Mouse (Mus musculus) heart, embryonic 16.5 days (tissue): ENCODE results near the gene N4bp1. TPM values are rescaled to one million over a fixed set of nuclear protein-coding genes. Genes with fewer than 3 reads are reported as not detected.

Source experiments
- ATAC-seq: fragments of 200-750 bp; cut with Nextera tagmentation; replicated peaks from 2 replicates; pipeline ENCODE4 v1.8.0; 2017; ENCODE audit warnings: moderate number of reproducible peaks; ENCODE audit not compliant: insufficient read depth, low FRiP score; ENCODE audit errors: extremely low read depth
- H3K27ac ChIP-seq: fragments of 300-500 bp; sonication (generic); 2 replicates; pipeline ENCODE4 v1.5.1; 2014; ENCODE audit warnings: mild to moderate bottlenecking, low read length, control low read depth, moderate library complexity
- H3K27me3 ChIP-seq: fragments of 300-500 bp; sonication (generic); 2 replicates; pipeline ENCODE4 v1.6.1; 2014; ENCODE audit warnings: low read length, mixed read lengths; ENCODE audit not compliant: control insufficient read depth, insufficient read depth
- H3K36me3 ChIP-seq: fragments of 300-500 bp; sonication (generic); 2 replicates; pipeline ENCODE4 v1.6.1; 2014; ENCODE audit not compliant: control insufficient read depth, insufficient read depth
- H3K4me1 ChIP-seq: fragments of 300-500 bp; sonication (generic); 2 replicates; pipeline ENCODE4 v1.6.1; 2014; ENCODE audit warnings: low read length, mixed read lengths; ENCODE audit not compliant: control insufficient read depth, insufficient read depth
- H3K4me2 ChIP-seq: fragments of 300-500 bp; sonication (generic); 2 replicates; pipeline ENCODE4 v1.6.1; 2014; ENCODE audit warnings: low read depth, mild to moderate bottlenecking, control low read depth, low read length
- H3K4me3 ChIP-seq: fragments of 300-500 bp; sonication (generic); 2 replicates; pipeline ENCODE4 v1.5.1; 2014; ENCODE audit warnings: mild to moderate bottlenecking, control low read depth, low read length
- H3K9ac ChIP-seq: fragments of 300-500 bp; sonication (generic); 2 replicates; pipeline ENCODE4 v1.6.1; 2014; ENCODE audit warnings: low read length, control low read depth
- H3K9me3 ChIP-seq: fragments of 300-500 bp; sonication (generic); replicated peaks from 2 replicates; pipeline ENCODE4 v1.6.1; 2016; ENCODE audit warnings: low read length; ENCODE audit not compliant: control insufficient read depth
- WGBS: fragments of 180-500 bp; shearing (Covaris S2); extraction: QIAGEN DNeasy Blood & Tissue Kit; methylation state at CpG from one replicate; pipeline ENCODE4 v1.1.7; 2014; 5-methylcytosine and 5-hydroxymethylcytosine counted together
- polyA plus RNA-seq: library from polyadenylated mRNA; unstranded; fragments of >200 nt; fragmentation: Nextera tagmentation; extraction: Ambion mirVana; gene quantifications from 2 replicates; pipeline ENCODE4 v1.2.1, GENCODE M21; 2015

Gene N4bp1
- 5.8 and 6.5 TPM in 2 replicates for polyA plus RNA-seq

GRCm38 (mm10) chr8:86884489-86885463 is at the start of gene N4bp1:
N4bp1 (minus strand) TSS chr8:86885258.
- ATAC-seq = peak; percentile 91
- under 1% methylated on average over 105 of the region's 119 CpGs for WGBS
- H3K4me3 ChIP-seq = peak within 1 kb of the TSS; percentile 93

GRCm38 (mm10) chr8:86934841-86935240 is 49.8 kb upstream of the N4bp1 start:
- 60% methylated on average over 5 of the region's 5 CpGs for WGBS
- Histone ChIP-seq H3K4me2 (no peak overlapping the region), H3K27me3 (no peaks in the 10 kb centered on the region), H3K9me3 (no peaks in the 10 kb centered on the region), H3K27ac (no peak overlapping the region), H3K4me3 (no peak overlapping the region), H3K4me1 (no peaks in the 10 kb centered on the region), H3K9ac (no peak overlapping the region), H3K36me3 (no peaks in the 10 kb centered on the region)
- no peak for ATAC-seq

More at GRCm38 (mm10) chr8:86884489-86885463, at the start of gene N4bp1:
- Histone ChIP-seq H3K27me3 (no peaks in the 10 kb centered on the region), H3K36me3 (peaks cover 2% of the 10 kb centered on the region; the same call in 1 of the 2 replicates), H3K9me3 (no peaks in the 10 kb centered on the region), H3K4me1 (peaks cover 29% of the 10 kb centered on the region), H3K9ac (peak within 1 kb of the TSS; percentile 92), H3K4me2 (peak within 1 kb of the TSS; percentile 74), H3K27ac (peak within 1 kb of the TSS; percentile 93)

- no peak for ATAC-seq
- Histone ChIP-seq H3K27me3 (no peaks in the 10 kb centered on the region), H3K4me2 (no peak overlapping the region), H3K27ac (no peak overlapping the region), H3K4me1 (no peaks in the 10 kb centered on the region), H3K9me3 (no peaks in the 10 kb centered on the region), H3K4me3 (no peak overlapping the region), H3K9ac (no peak overlapping the region), H3K36me3 (no peaks in the 10 kb centered on the region)
- WGBS = 70% methylated on average over 13 of the region's 13 CpGs
These were observed 49.3 kb upstream of the N4bp1 start for GRCm38 (mm10) chr8:86934393-86934792.

- WGBS = 19% methylated on average over 9 of the region's 9 CpGs
- no peaks in the 10 kb centered on the region for H3K4me1 ChIP-seq
These were observed 48.8 kb upstream of the N4bp1 start for GRCm38 (mm10) chr8:86933898-86934297.

GRCm38 (mm10) chr8:86926237-86926636 is 41.2 kb upstream of the N4bp1 start:
- ATAC-seq = no peak
- 66% methylated on average over 8 of the region's 8 CpGs for WGBS

More at GRCm38 (mm10) chr8:86933898-86934297, 48.8 kb upstream of the N4bp1 start:
- Histone ChIP-seq H3K4me2 (no peak overlapping the region), H3K9me3 (no peaks in the 10 kb centered on the region), H3K4me3 (no peak overlapping the region), H3K9ac (no peak overlapping the region), H3K27me3 (no peaks in the 10 kb centered on the region), H3K27ac (no peak overlapping the region), H3K36me3 (no peaks in the 10 kb centered on the region)
- ATAC-seq = no peak

GRCm38 (mm10) chr8:86923219-86923835 is 38.3 kb upstream of the N4bp1 start:
- H3K4me2 ChIP-seq = no peak overlapping the region
- H3K27me3 ChIP-seq = no peaks in the 10 kb centered on the region
- WGBS = 43% methylated on average over 5 of the region's 5 CpGs
- H3K4me1 ChIP-seq = peaks cover 3% of the 10 kb centered on the region; the same call in 1 of the 2 replicates
- no peak for ATAC-seq
- H3K9me3 ChIP-seq = no peaks in the 10 kb centered on the region
- no peaks in the 10 kb centered on the region for H3K36me3 ChIP-seq
- no peak overlapping the region for H3K27ac ChIP-seq
- no peak overlapping the region for H3K9ac ChIP-seq
- no peak overlapping the region for H3K4me3 ChIP-seq

More at GRCm38 (mm10) chr8:86926237-86926636, 41.2 kb upstream of the N4bp1 start:
- Histone ChIP-seq H3K4me3 (no peak overlapping the region), H3K36me3 (no peaks in the 10 kb centered on the region), H3K9me3 (no peaks in the 10 kb centered on the region), H3K27ac (no peak overlapping the region), H3K9ac (no peak overlapping the region), H3K27me3 (no peaks in the 10 kb centered on the region), H3K4me1 (no peaks in the 10 kb centered on the region), H3K4me2 (no peak overlapping the region)

- Histone ChIP-seq H3K27ac (no peak overlapping the region), H3K4me3 (no peak overlapping the region), H3K9me3 (no peaks in the 10 kb centered on the region), H3K27me3 (no peaks in the 10 kb centered on the region), H3K4me1 (peaks cover 3% of the 10 kb centered on the region; the same call in 1 of the 2 replicates), H3K36me3 (no peaks in the 10 kb centered on the region), H3K9ac (no peak overlapping the region), H3K4me2 (no peak overlapping the region)
- ATAC-seq = no peak
- 83% methylated on average over 1 of the region's 1 CpGs for WGBS
These were observed 37.6 kb upstream of the N4bp1 start for GRCm38 (mm10) chr8:86922673-86923072.

- 69% methylated on average over 5 of the region's 5 CpGs for WGBS
- no peak for ATAC-seq
- peaks cover 3% of the 10 kb centered on the region; the same call in 1 of the 2 replicates for H3K4me1 ChIP-seq
- H3K9ac ChIP-seq = no peak overlapping the region
- H3K4me3 ChIP-seq = no peak overlapping the region
- H3K27me3 ChIP-seq = no peaks in the 10 kb centered on the region
- H3K9me3 ChIP-seq = no peaks in the 10 kb centered on the region
- H3K4me2 ChIP-seq = no peak overlapping the region
- no peak overlapping the region for H3K27ac ChIP-seq
- H3K36me3 ChIP-seq = no peaks in the 10 kb centered on the region
These were observed 37.1 kb upstream of the N4bp1 start for GRCm38 (mm10) chr8:86922141-86922540.

- no peaks in the 10 kb centered on the region for H3K9me3 ChIP-seq
- H3K4me2 ChIP-seq = no peak overlapping the region
- H3K9ac ChIP-seq = no peak overlapping the region
- H3K27me3 ChIP-seq = no peaks in the 10 kb centered on the region
- no peak overlapping the region for H3K4me3 ChIP-seq
- H3K36me3 ChIP-seq = no peaks in the 10 kb centered on the region
- peaks cover 3% of the 10 kb centered on the region; the same call in 1 of the 2 replicates for H3K4me1 ChIP-seq
- WGBS = 21% methylated on average over 5 of the region's 5 CpGs
- ATAC-seq = no peak
- H3K27ac ChIP-seq = no peak overlapping the region
These were observed 35.9 kb upstream of the N4bp1 start for GRCm38 (mm10) chr8:86920996-86921395.
